In genomic region chr12:29257735-29258547, GRCm38 (mm10) we compare ENCODE assay signal across 8 mouse cellular contexts.
DNase-seq lines count a peak whose midpoint lies in the region; ATAC-seq and TF ChIP-seq lines count a peak whose summit lies in the region.

No protein-coding gene starts in this region.

- H3K4me2 ChIP-seq in forebrain, postnatal 0 days (ENCODE audit: low read depth): peak overlapping the region; percentile 29
- no peak overlapping the region for H3K4me2 ChIP-seq in kidney, embryonic 15.5 days
- H3K4me2 ChIP-seq in neural tube, embryonic 14.5 days (ENCODE audit: low read depth, low read length): no peak overlapping the region; the same call in 1 of the 2 replicates

- peak; percentile 28; the same call in 1 of the 2 replicates for TF ChIP-seq CTCF in forebrain, postnatal 0 days (IDR thresholded peaks at IDR 0.05; ENCODE audit: low read depth)
- TF ChIP-seq CTCF in liver, adult 2 months (IDR thresholded peaks at IDR 0.05; ENCODE audit: low read depth, low read length): no peak

- H3K9me3 ChIP-seq in forebrain, postnatal 0 days (ENCODE audit: low read length): no peaks in the 10 kb centered on the region
- no peaks in the 10 kb centered on the region for H3K9me3 ChIP-seq in kidney, embryonic 15.5 days (replicated peaks)
- no peaks in the 10 kb centered on the region for H3K9me3 ChIP-seq in neural tube, embryonic 14.5 days (ENCODE audit: control insufficient read depth, low read length)

- H3K27me3 ChIP-seq in forebrain, postnatal 0 days (ENCODE audit: insufficient read depth, low read length): no peaks in the 10 kb centered on the region
- no peaks in the 10 kb centered on the region for H3K27me3 ChIP-seq in kidney, embryonic 15.5 days
- no peaks in the 10 kb centered on the region for H3K27me3 ChIP-seq in liver, adult 2 months (ENCODE audit: control insufficient read depth, insufficient read depth, low read length)
- no peaks in the 10 kb centered on the region for H3K27me3 ChIP-seq in neural tube, embryonic 14.5 days (ENCODE audit: control insufficient read depth, insufficient read depth, low read length)

- peak overlapping the region; percentile 6 for H3K9ac ChIP-seq in forebrain, postnatal 0 days
- no peak overlapping the region for H3K9ac ChIP-seq in kidney, embryonic 15.5 days
- H3K9ac ChIP-seq in liver, adult 2 months (ENCODE audit: low read depth, low read length): no peak overlapping the region
- H3K9ac ChIP-seq in neural tube, embryonic 14.5 days (replicated peaks; ENCODE audit: low read depth, low read length): peak overlapping the region; percentile 5; the same call in 1 of the 2 replicates

- peak; percentile 73 for ATAC-seq in forebrain, postnatal 0 days
- ATAC-seq in kidney, embryonic 15.5 days (replicated peaks; ENCODE audit: low FRiP score): no peak
- peak; percentile 77 for ATAC-seq in neural tube, embryonic 14.5 days (ENCODE audit: low read depth)

- no peak for TF ChIP-seq POLR2A in liver, adult 2 months (IDR thresholded peaks at IDR 0.05; ENCODE audit: extremely low read depth, insufficient read depth, low read length)

- H3K27ac ChIP-seq in forebrain, postnatal 0 days (ENCODE audit: low read depth, low read length): 0 out of 2 replicates have a peak overlapping the region, but pooled peaks have one; percentile 36
- H3K27ac ChIP-seq in kidney, embryonic 15.5 days: peak overlapping the region; percentile 56; the same call in 1 of the 2 replicates
- no peak overlapping the region for H3K27ac ChIP-seq in liver, adult 2 months (replicated peaks; ENCODE audit: insufficient read depth, low read depth, low read length)
- peak overlapping the region; percentile 84 for H3K27ac ChIP-seq in neural tube, embryonic 14.5 days (ENCODE audit: low read depth, low read length)

- H3K36me3 ChIP-seq in forebrain, postnatal 0 days (ENCODE audit: insufficient read depth): no peaks in the 10 kb centered on the region
- no peaks in the 10 kb centered on the region for H3K36me3 ChIP-seq in kidney, embryonic 15.5 days
- H3K36me3 ChIP-seq in liver, adult 2 months (ENCODE audit: control insufficient read depth, insufficient read depth, low read length): no peaks in the 10 kb centered on the region
- no peaks in the 10 kb centered on the region for H3K36me3 ChIP-seq in neural tube, embryonic 14.5 days (ENCODE audit: control insufficient read depth, insufficient read depth, low read length)

- DNase-seq in adrenal gland, adult (ENCODE audit: inconsistent age in 2 of 2, low spot score in 1 of 2): peak; percentile 29 to 56
- no peak for DNase-seq in adrenal gland, postnatal 4 days (ENCODE audit: low spot score in 2 of 2)
- DNase-seq in adrenal gland, postnatal 14 days: peak; percentile 60
- peak; percentile 82 for DNase-seq in forebrain, postnatal 0 days
- peak; percentile 36 for DNase-seq in liver, adult 2 months (ENCODE audit: extremely low read depth, low read depth, low spot score)
- no peak for DNase-seq in urinary bladder, postnatal 4 days (ENCODE audit: low spot score in 2 of 2)

- 12% methylated on average over 16 of the region's 16 CpGs for WGBS in forebrain, postnatal 0 days
- 29% methylated on average over 16 of the region's 16 CpGs for WGBS in kidney, embryonic 15.5 days
- WGBS in liver, adult 2 months: 18% methylated on average over 16 of the region's 16 CpGs
- 14% methylated on average over 16 of the region's 16 CpGs for WGBS in neural tube, embryonic 14.5 days

- no peak overlapping the region for H3K4me3 ChIP-seq in forebrain, postnatal 0 days (ENCODE audit: low read depth, low read length)
- H3K4me3 ChIP-seq in kidney, embryonic 15.5 days (replicated peaks): no peak overlapping the region
- no peak overlapping the region for H3K4me3 ChIP-seq in liver, adult 2 months (ENCODE audit: insufficient read depth, low read depth, low read length)
- H3K4me3 ChIP-seq in neural tube, embryonic 14.5 days (ENCODE audit: low read depth, low read length): no peak overlapping the region

- peaks cover 4% of the 10 kb centered on the region; the same call in 1 of the 2 replicates for H3K4me1 ChIP-seq in forebrain, postnatal 0 days (ENCODE audit: insufficient read depth)
- peaks cover 14% of the 10 kb centered on the region; the same call in 1 of the 2 replicates for H3K4me1 ChIP-seq in kidney, embryonic 15.5 days
- no peaks in the 10 kb centered on the region for H3K4me1 ChIP-seq in liver, adult 2 months (ENCODE audit: control insufficient read depth, insufficient read depth, low read length)
- H3K4me1 ChIP-seq in neural tube, embryonic 14.5 days (ENCODE audit: control insufficient read depth, insufficient read depth, low read length): peaks cover 24% of the 10 kb centered on the region

- no peaks in the 10 kb centered on the region for H3K79me2 ChIP-seq in liver, adult 2 months (ENCODE audit: control insufficient read depth, insufficient read depth, low read length)

Comparison
In these comparisons a context has a peak if more than half of its experiments do, and no peak if none do; other contexts are left out.
1. DNase-seq: peak in adrenal gland, adult (2 of 2), adrenal gland, postnatal 14 days (single experiment), forebrain, postnatal 0 days (single experiment) and liver, adult 2 months (single experiment); none in adrenal gland, postnatal 4 days (0 of 2) and urinary bladder, postnatal 4 days (0 of 2).
2. H3K9ac ChIP-seq: peak in forebrain, postnatal 0 days (single experiment) and neural tube, embryonic 14.5 days (single experiment); none in kidney, embryonic 15.5 days (single experiment) and liver, adult 2 months (single experiment).